Mouse (Mus musculus) hindbrain, embryonic 10.5 days (tissue): ENCODE measurements around the gene Marcksl1. TPM values are rescaled to one million over a fixed set of nuclear protein-coding genes. Genes with fewer than 3 reads are reported as not detected.

Experiments
- DNase-seq: peaks from one replicate; pipeline ENCODE4 v3.0.0-alpha.2; 2017; ENCODE audit warnings: low spot score
- H3K27ac ChIP-seq: fragments of 300-500 bp; sonication (generic); 2 replicates; pipeline ENCODE4 v1.5.1; 2016; ENCODE audit warnings: mild to moderate bottlenecking, moderate library complexity
- H3K27me3 ChIP-seq: fragments of 300-500 bp; sonication (generic); 2 replicates; pipeline ENCODE4 v1.6.1; 2016; ENCODE audit warnings: mild to moderate bottlenecking; ENCODE audit not compliant: poor library complexity, insufficient read depth, severe bottlenecking
- H3K36me3 ChIP-seq: fragments of 300-500 bp; sonication (generic); 2 replicates; pipeline ENCODE4 v1.6.1; 2016; ENCODE audit warnings: mild to moderate bottlenecking, moderate library complexity
- H3K4me1 ChIP-seq: fragments of 300-500 bp; sonication (generic); replicated peaks from 2 replicates; pipeline ENCODE4 v1.6.1; 2016; ENCODE audit warnings: mild to moderate bottlenecking
- H3K4me3 ChIP-seq: fragments of 300-500 bp; sonication (generic); 2 replicates; pipeline ENCODE4 v1.5.1; 2016; ENCODE audit warnings: mild to moderate bottlenecking, moderate library complexity
- H3K9me3 ChIP-seq: fragments of 300-500 bp; sonication (generic); 2 replicates; pipeline ENCODE4 v1.6.1; 2016; ENCODE audit warnings: mild to moderate bottlenecking, moderate library complexity
- WGBS: fragments of 180-500 bp; shearing (Covaris S2); methylation state at CpG from one replicate; pipeline ENCODE4 v1.1.7; 2016; 5-methylcytosine and 5-hydroxymethylcytosine counted together
- polyA plus RNA-seq: library from polyadenylated mRNA; unstranded; fragments of >200 nt; fragmentation: Nextera tagmentation; extraction: Ambion mirVana; gene quantifications from 2 replicates; pipeline ENCODE4 v1.2.1, GENCODE M21; 2016

Marcksl1 gene
- polyA plus RNA-seq, 1 experiment from 2014 or later, result 2,027 TPM

- Histone ChIP-seq H3K36me3 (no peaks in the 10 kb centered on the region), H3K27ac (peak overlapping the region; percentile 87), H3K9me3 (no peaks in the 10 kb centered on the region), H3K4me3 (peak overlapping the region; percentile 67), H3K4me1 (peaks cover 54% of the 10 kb centered on the region), H3K27me3 (no peaks in the 10 kb centered on the region)
- WGBS, result 2% methylated on average over 49 of the region's 49 CpGs
- peak; percentile 96 for DNase-seq
Measured at GRCm38 (mm10) chr4:129500607-129501566, 12.5 kb upstream of the Marcksl1 start.

GRCm38 (mm10) chr4:129502327-129502888 lies 11.0 kb upstream of the Marcksl1 start:
- H3K4me3 ChIP-seq, result no peak overlapping the region
- H3K4me1 ChIP-seq, result peaks cover 42% of the 10 kb centered on the region
- no peak for DNase-seq
- H3K9me3 ChIP-seq, result no peaks in the 10 kb centered on the region
- H3K36me3 ChIP-seq, result no peaks in the 10 kb centered on the region
- no peak overlapping the region for H3K27ac ChIP-seq
- no peaks in the 10 kb centered on the region for H3K27me3 ChIP-seq
- 75% methylated on average over 9 of the region's 9 CpGs for WGBS

GRCm38 (mm10) chr4:129502901-129503444 lies 10.4 kb upstream of the Marcksl1 start:
- H3K36me3 ChIP-seq, result no peaks in the 10 kb centered on the region
- no peak for DNase-seq
- 80% methylated on average over 11 of the region's 11 CpGs for WGBS
- H3K4me3 ChIP-seq, result no peak overlapping the region
- H3K4me1 ChIP-seq, result peaks cover 46% of the 10 kb centered on the region
- H3K27ac ChIP-seq, result no peak overlapping the region
- H3K27me3 ChIP-seq, result no peaks in the 10 kb centered on the region
- no peaks in the 10 kb centered on the region for H3K9me3 ChIP-seq

GRCm38 (mm10) chr4:129505511-129505910 lies 7.9 kb upstream of the Marcksl1 start:
- no peaks in the 10 kb centered on the region for H3K9me3 ChIP-seq
- H3K27me3 ChIP-seq, result no peaks in the 10 kb centered on the region
- H3K36me3 ChIP-seq, result no peaks in the 10 kb centered on the region
- 78% methylated on average over 3 of the region's 3 CpGs for WGBS
- peaks cover 46% of the 10 kb centered on the region for H3K4me1 ChIP-seq
- no peak overlapping the region; the same call in 1 of the 2 replicates for H3K27ac ChIP-seq
- DNase-seq, result no peak
- no peak overlapping the region; the same call in 1 of the 2 replicates for H3K4me3 ChIP-seq

- WGBS, result 68% methylated on average over 9 of the region's 10 CpGs
- H3K27ac ChIP-seq, result peak overlapping the region; percentile 8; the same call in 1 of the 2 replicates
- peaks cover 53% of the 10 kb centered on the region for H3K4me1 ChIP-seq
- H3K9me3 ChIP-seq, result no peaks in the 10 kb centered on the region
- H3K27me3 ChIP-seq, result no peaks in the 10 kb centered on the region
- H3K4me3 ChIP-seq, result no peak overlapping the region
- DNase-seq, result no peak
- H3K36me3 ChIP-seq, result no peaks in the 10 kb centered on the region
Measured at GRCm38 (mm10) chr4:129507434-129508236, 5.7 kb upstream of the Marcksl1 start.

- Histone ChIP-seq H3K27ac (no peak overlapping the region), H3K36me3 (no peaks in the 10 kb centered on the region), H3K9me3 (no peaks in the 10 kb centered on the region), H3K4me1 (peaks cover 58% of the 10 kb centered on the region), H3K27me3 (no peaks in the 10 kb centered on the region), H3K4me3 (no peak overlapping the region)
- DNase-seq, result no peak
- WGBS, result 86% methylated on average over 3 of the region's 3 CpGs
Measured at GRCm38 (mm10) chr4:129508237-129508515, 5.2 kb upstream of the Marcksl1 start.

- 71% methylated on average over 15 of the region's 15 CpGs for WGBS
- peak overlapping the region; percentile 64 for H3K27ac ChIP-seq
- DNase-seq, result no peak
- no peak overlapping the region for H3K4me3 ChIP-seq
- H3K4me1 ChIP-seq, result peaks cover 63% of the 10 kb centered on the region
- no peaks in the 10 kb centered on the region for H3K9me3 ChIP-seq
- H3K27me3 ChIP-seq, result no peaks in the 10 kb centered on the region
- H3K36me3 ChIP-seq, result no peaks in the 10 kb centered on the region
Measured at GRCm38 (mm10) chr4:129508834-129509600, 4.4 kb upstream of the Marcksl1 start.

GRCm38 (mm10) chr4:129509650-129510049 lies 3.7 kb upstream of the Marcksl1 start:
- no peaks in the 10 kb centered on the region for H3K27me3 ChIP-seq
- peaks cover 3% of the 10 kb centered on the region for H3K36me3 ChIP-seq
- WGBS, result 64% methylated on average over 3 of the region's 3 CpGs
- H3K4me1 ChIP-seq, result peaks cover 59% of the 10 kb centered on the region
- DNase-seq, result no peak
- peak overlapping the region; percentile 64 for H3K27ac ChIP-seq
- no peaks in the 10 kb centered on the region for H3K9me3 ChIP-seq
- no peak overlapping the region for H3K4me3 ChIP-seq

GRCm38 (mm10) chr4:129510723-129511412 lies 2.5 kb upstream of the Marcksl1 start:
- peaks cover 15% of the 10 kb centered on the region for H3K36me3 ChIP-seq
- WGBS, result 25% methylated on average over 6 of the region's 6 CpGs

GRCm38 (mm10) chr4:129511413-129512096 lies 1.8 kb upstream of the Marcksl1 start:
- 9% methylated on average over 6 of the region's 6 CpGs for WGBS
- peak; percentile 54 for DNase-seq
- Histone ChIP-seq H3K4me1 (peaks cover 73% of the 10 kb centered on the region), H3K27me3 (no peaks in the 10 kb centered on the region), H3K27ac (peak overlapping the region; percentile 100), H3K9me3 (no peaks in the 10 kb centered on the region), H3K4me3 (peak overlapping the region; percentile 26), H3K36me3 (peaks cover 22% of the 10 kb centered on the region)

More at GRCm38 (mm10) chr4:129510723-129511412, 2.5 kb upstream of the Marcksl1 start:
- peaks cover 70% of the 10 kb centered on the region for H3K4me1 ChIP-seq
- H3K27ac ChIP-seq, result peak overlapping the region; percentile 100
- no peaks in the 10 kb centered on the region for H3K27me3 ChIP-seq
- peak; percentile 41 for DNase-seq
- H3K9me3 ChIP-seq, result no peaks in the 10 kb centered on the region
- peak overlapping the region; percentile 26 for H3K4me3 ChIP-seq

- no peak for DNase-seq
- Histone ChIP-seq H3K27ac (peak overlapping the region; percentile 100), H3K4me3 (peak overlapping the region; percentile 90), H3K27me3 (no peaks in the 10 kb centered on the region), H3K4me1 (peaks cover 68% of the 10 kb centered on the region), H3K9me3 (no peaks in the 10 kb centered on the region), H3K36me3 (peaks cover 46% of the 10 kb centered on the region)
- WGBS, result under 1% methylated on average over 45 of the region's 57 CpGs
Measured at GRCm38 (mm10) chr4:129513891-129514290, 510 bp downstream of the Marcksl1 start.
